Mouse (Mus musculus) myocyte (in vitro differentiated cells): Measurements from ENCODE around the gene Rfx1. TPM values are rescaled to one million over a fixed set of nuclear protein-coding genes. Genes with fewer than 3 reads are reported as not detected.
A peak's percentile ranks its signal among the peaks of the same experiment; 100 is the strongest.

Source experiments
- H3K27me3 ChIP-seq: one replicate; pipeline ENCODE4 v1.6.1; 2011; ENCODE audit not compliant: control insufficient read depth, insufficient read depth, insufficient read length
- H3K36me3 ChIP-seq: one replicate; pipeline ENCODE4 v1.6.1; 2011; ENCODE audit not compliant: control insufficient read depth, insufficient read depth
- H3K4me2 ChIP-seq: one replicate; pipeline ENCODE4 v1.6.1; 2011; ENCODE audit warnings: low read depth, control low read depth
- H3K4me3 ChIP-seq: one replicate; pipeline ENCODE4 v1.5.1; 2011; ENCODE audit warnings: mild to moderate bottlenecking, control low read depth, moderate library complexity
- H3K79me2 ChIP-seq: one replicate; pipeline ENCODE4 v1.6.1; 2011; ENCODE audit not compliant: control insufficient read depth, insufficient read depth
- H3ac ChIP-seq: one replicate; pipeline ENCODE4 v1.6.1; 2011; ENCODE audit not compliant: control insufficient read depth, insufficient read length
- CEBPB ChIP-seq: IDR thresholded peaks from 2 replicates; pipeline ENCODE4 v1.6.1; 2011; ENCODE audit warnings: mild to moderate bottlenecking, moderate library complexity; ENCODE audit not compliant: poor library complexity, insufficient read depth, severe bottlenecking
- E2F4 ChIP-seq: IDR thresholded peaks from one replicate; pipeline ENCODE4 v1.6.1; 2011; ENCODE audit warnings: mild to moderate bottlenecking, control low read depth, moderate library complexity; ENCODE audit not compliant: insufficient read depth
- MAX ChIP-seq: IDR thresholded peaks from one replicate; pipeline ENCODE4 v1.6.1; 2011; ENCODE audit warnings: low read depth, mild to moderate bottlenecking, control low read depth
- MYOD1 ChIP-seq, 3 experiments: IDR thresholded peaks; one replicate each; pipeline ENCODE4 v1.6.1; 2011; ENCODE audit warnings: control low read depth in 2 of 3, low read depth in 2 of 3, mild to moderate bottlenecking in 2 of 3, moderate library complexity in 1 of 3; ENCODE audit not compliant: insufficient read length in 2 of 3, control insufficient read depth in 1 of 3
- MYOG ChIP-seq, 3 experiments: IDR thresholded peaks; one replicate each; pipeline ENCODE4 v1.6.1; 2011; ENCODE audit warnings: control low read depth in 2 of 3, low read depth in 2 of 3, mild to moderate bottlenecking in 2 of 3; ENCODE audit not compliant: insufficient read length in 2 of 3, control insufficient read depth in 1 of 3, insufficient read depth in 1 of 3
- POLR2A ChIP-seq: IDR thresholded peaks from one replicate; pipeline ENCODE4 v1.6.1; 2011; ENCODE audit warnings: low read depth, mild to moderate bottlenecking, control low read depth, moderate library complexity; ENCODE audit not compliant: insufficient read length
- POLR2AphosphoS2 ChIP-seq: IDR thresholded peaks from one replicate; pipeline ENCODE4 v1.6.1; 2011; ENCODE audit warnings: low read depth, control low read depth; ENCODE audit not compliant: insufficient read length
- REST ChIP-seq: IDR thresholded peaks from one replicate; pipeline ENCODE4 v1.6.1; 2011; ENCODE audit warnings: mild to moderate bottlenecking, control low read depth, moderate library complexity; ENCODE audit not compliant: insufficient read depth, insufficient read length
- SRF ChIP-seq: IDR thresholded peaks from one replicate; pipeline ENCODE4 v1.6.1; 2011; ENCODE audit warnings: low read depth; ENCODE audit not compliant: control insufficient read depth, insufficient read length
- TCF12 ChIP-seq: IDR thresholded peaks from one replicate; pipeline ENCODE4 v1.6.1; 2011; ENCODE audit warnings: mild to moderate bottlenecking, control low read depth; ENCODE audit not compliant: poor library complexity, insufficient read depth, severe bottlenecking
- TCF3 ChIP-seq: IDR thresholded peaks from one replicate; pipeline ENCODE4 v1.6.1; 2011; ENCODE audit warnings: low read depth, control low read depth; ENCODE audit not compliant: insufficient read length
- USF1 ChIP-seq: IDR thresholded peaks from one replicate; pipeline ENCODE4 v1.6.1; 2011; ENCODE audit warnings: low read depth, mild to moderate bottlenecking, control low read depth, moderate library complexity
- polyA plus RNA-seq: library from polyadenylated mRNA; unstranded; fragments of >200 nt; fragmentation: generic; extraction: Trizol; gene quantifications from one replicate; pipeline ENCODE4 v1.2.1, GENCODE M21; 2012; ENCODE audit warnings: missing spikeins

The Rfx1 gene
- polyA plus RNA-seq, 1 experiment, result 9.9 TPM

DNA sequence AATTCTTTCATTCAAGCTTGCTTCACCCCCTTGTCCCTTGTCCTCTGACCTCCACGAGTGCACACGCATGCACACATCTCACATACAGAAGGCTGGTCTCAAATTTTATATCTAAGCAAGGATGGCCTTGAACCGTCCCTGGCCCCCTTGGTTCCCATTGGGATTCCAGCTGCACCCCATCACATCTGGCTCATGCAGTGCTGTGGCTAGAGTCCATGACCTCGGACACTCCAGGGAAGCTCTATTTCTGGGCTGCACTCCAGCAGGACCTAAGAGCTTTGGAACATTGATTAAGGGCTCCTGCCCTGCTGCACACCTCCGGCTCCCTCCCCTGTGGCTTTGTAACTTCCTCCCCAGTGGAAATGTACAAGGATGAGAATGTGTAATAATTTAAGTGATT lies 28.6 kb upstream of the Rfx1 start:
- no peaks in the 10 kb centered on the region for H3K27me3 ChIP-seq
- no peak overlapping the region for H3K4me2 ChIP-seq
- TF ChIP-seq USF1, result no peak
- TF ChIP-seq MYOD1 (IDR thresholded peaks at IDR 0.05; ENCODE audit: control insufficient read depth in 1 of 3, insufficient read length in 2 of 3, low read depth in 2 of 3), result no peak
- no peak for TF ChIP-seq POLR2AphosphoS2

DNA sequence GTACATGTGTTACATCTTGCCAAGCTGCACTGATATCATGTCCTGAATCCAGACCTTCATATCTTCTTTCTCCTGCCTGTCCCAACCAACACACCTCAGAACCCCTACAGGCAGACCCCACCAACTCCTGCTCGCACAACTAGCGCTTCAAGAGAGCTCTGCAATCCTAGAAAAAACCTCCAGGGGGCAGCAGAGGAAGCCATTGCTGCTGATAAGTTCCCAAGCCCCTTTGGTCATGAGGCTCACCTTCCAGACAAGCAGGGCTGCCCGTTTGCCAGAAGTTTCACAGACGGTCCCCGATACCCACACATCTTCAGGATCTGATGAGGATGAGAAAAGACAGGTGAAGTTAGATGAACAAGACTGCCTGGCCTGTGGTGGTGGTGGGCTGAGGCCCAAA lies 27.6 kb upstream of the Rfx1 start:
- Histone ChIP-seq H3K4me3 (no peak overlapping the region), H3ac (no peak overlapping the region), H3K27me3 (no peaks in the 10 kb centered on the region), H3K4me2 (no peak overlapping the region), H3K79me2 (no peaks in the 10 kb centered on the region), H3K36me3 (no peaks in the 10 kb centered on the region)
- TF ChIP-seq MYOG (IDR thresholded peaks at IDR 0.05; ENCODE audit: control insufficient read depth in 1 of 3, insufficient read depth in 1 of 3, insufficient read length in 2 of 3, low read depth in 2 of 3) (no peak), CEBPB (no peak), REST (no peak), TCF12 (no peak), MYOD1 (IDR thresholded peaks at IDR 0.05; ENCODE audit: control insufficient read depth in 1 of 3, insufficient read length in 2 of 3, low read depth in 2 of 3) (no peak), POLR2A (no peak), SRF (no peak), MAX (no peak), POLR2AphosphoS2 (no peak), E2F4 (no peak), TCF3 (no peak), USF1 (no peak)

More for the DNA sequence above, 28.6 kb upstream of the Rfx1 start:
- no peaks in the 10 kb centered on the region for H3K79me2 ChIP-seq
- H3K36me3 ChIP-seq, result no peaks in the 10 kb centered on the region
- H3K4me3 ChIP-seq, result no peak overlapping the region
- no peak overlapping the region for H3ac ChIP-seq

GRCm38 (mm10) chr8:84042066-84042947 lies 24.3 kb upstream of the Rfx1 start, which contains the start of gene Il27ra:
Gene Il27ra (minus strand): TSS chr8:84042589.
- H3K4me3 ChIP-seq, result no peak within 1 kb of the TSS
- TF ChIP-seq MAX (no peak), MYOD1 (IDR thresholded peaks at IDR 0.05; ENCODE audit: control insufficient read depth in 1 of 3, insufficient read length in 2 of 3, low read depth in 2 of 3) (no peak), E2F4 (no peak), REST (no peak), MYOG (IDR thresholded peaks at IDR 0.05; ENCODE audit: control insufficient read depth in 1 of 3, insufficient read depth in 1 of 3, insufficient read length in 2 of 3, low read depth in 2 of 3) (no peak), TCF3 (no peak), TCF12 (no peak), USF1 (no peak), SRF (no peak), POLR2A (no peak), CEBPB (no peak), POLR2AphosphoS2 (no peak)
- H3K27me3 ChIP-seq, result no peaks in the 10 kb centered on the region
- H3ac ChIP-seq, result no peak within 1 kb of the TSS
- no peaks in the 10 kb centered on the region for H3K79me2 ChIP-seq
- H3K36me3 ChIP-seq, result no peaks in the 10 kb centered on the region
- peak within 1 kb of the TSS; percentile 52 for H3K4me2 ChIP-seq

- TF ChIP-seq MYOD1 (IDR thresholded peaks at IDR 0.05; ENCODE audit: control insufficient read depth in 1 of 3, insufficient read length in 2 of 3, low read depth in 2 of 3) (no peak), SRF (no peak), E2F4 (no peak), TCF3 (no peak), USF1 (no peak), MYOG (IDR thresholded peaks at IDR 0.05; ENCODE audit: control insufficient read depth in 1 of 3, insufficient read depth in 1 of 3, insufficient read length in 2 of 3, low read depth in 2 of 3) (no peak), POLR2AphosphoS2 (no peak), CEBPB (no peak)
- no peaks in the 10 kb centered on the region for H3K27me3 ChIP-seq
- H3K79me2 ChIP-seq, result no peaks in the 10 kb centered on the region
- no peaks in the 10 kb centered on the region for H3K36me3 ChIP-seq
- H3K4me2 ChIP-seq, result no peak overlapping the region
- no peak overlapping the region for H3K4me3 ChIP-seq
- no peak overlapping the region for H3ac ChIP-seq
Measured at GRCm38 (mm10) chr8:84042948-84043342, 23.7 kb upstream of the Rfx1 start.

DNA sequence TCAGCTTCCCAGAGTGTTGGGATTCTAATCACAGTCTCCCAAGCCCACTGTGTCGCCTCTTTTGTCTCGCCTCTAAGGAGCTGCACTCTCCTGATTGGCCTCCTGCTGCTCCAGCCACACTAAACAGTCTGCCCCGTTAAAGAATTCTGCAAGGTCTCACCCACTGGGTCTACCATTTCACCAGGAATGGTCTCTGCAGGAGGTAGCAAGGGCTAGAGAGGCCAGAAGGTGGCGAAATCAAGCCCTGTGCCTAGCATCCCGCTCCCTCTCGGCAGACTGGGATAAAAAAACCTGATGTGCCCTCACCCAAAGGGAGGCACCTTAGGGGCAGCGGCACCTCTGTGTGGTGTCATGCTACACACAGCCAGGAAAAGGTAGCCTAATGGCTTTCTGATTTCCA lies 22.5 kb upstream of the Rfx1 start:
- Histone ChIP-seq H3K27me3 (no peaks in the 10 kb centered on the region), H3ac (no peak overlapping the region), H3K36me3 (no peaks in the 10 kb centered on the region), H3K4me3 (no peak overlapping the region), H3K4me2 (no peak overlapping the region), H3K79me2 (no peaks in the 10 kb centered on the region)
- TF ChIP-seq CEBPB (no peak), POLR2A (no peak), TCF3 (no peak), SRF (no peak), MYOD1 (IDR thresholded peaks at IDR 0.05; ENCODE audit: control insufficient read depth in 1 of 3, insufficient read length in 2 of 3, low read depth in 2 of 3) (no peak), MAX (no peak), E2F4 (no peak), REST (no peak), POLR2AphosphoS2 (no peak), MYOG (IDR thresholded peaks at IDR 0.05; ENCODE audit: control insufficient read depth in 1 of 3, insufficient read depth in 1 of 3, insufficient read length in 2 of 3, low read depth in 2 of 3) (no peak), TCF12 (no peak), USF1 (no peak)
